Mouse (Mus musculus) stomach, embryonic 16.5 days (tissue): ENCODE results near the gene Fzr1. TPM values are rescaled to one million over a fixed set of nuclear protein-coding genes. Genes with fewer than 3 reads are reported as not detected.

Experiments used
- ATAC-seq: fragments of 200-750 bp; cut with Nextera tagmentation; 2 replicates; pipeline ENCODE4 v1.8.0; 2017; ENCODE audit warnings: moderate number of reproducible peaks, moderate TSS enrichment; ENCODE audit not compliant: insufficient read depth, low FRiP score
- H3K27ac ChIP-seq: fragments of 300-500 bp; sonication (generic); 2 replicates; pipeline ENCODE4 v1.5.1; 2014; ENCODE audit warnings: low read length
- H3K27me3 ChIP-seq: fragments of 300-500 bp; sonication (generic); 2 replicates; pipeline ENCODE4 v1.6.1; 2014; ENCODE audit warnings: low read length, control low read depth, mixed read lengths; ENCODE audit not compliant: control insufficient read depth, insufficient read depth
- H3K36me3 ChIP-seq: fragments of 300-500 bp; sonication (generic); 2 replicates; pipeline ENCODE4 v1.6.1; 2014; ENCODE audit warnings: low read length; ENCODE audit not compliant: control insufficient read depth, insufficient read depth
- H3K4me1 ChIP-seq: fragments of 300-500 bp; sonication (generic); 2 replicates; pipeline ENCODE4 v1.6.1; 2014; ENCODE audit warnings: low read length, control low read depth, mixed read lengths; ENCODE audit not compliant: control insufficient read depth, insufficient read depth
- H3K4me2 ChIP-seq: fragments of 300-500 bp; sonication (generic); 2 replicates; pipeline ENCODE4 v1.6.1; 2014; ENCODE audit warnings: low read depth, low read length, mixed read lengths
- H3K4me3 ChIP-seq: fragments of 300-500 bp; sonication (generic); replicated peaks from 2 replicates; pipeline ENCODE4 v1.5.1; 2014; ENCODE audit warnings: mild to moderate bottlenecking, low read length
- H3K9ac ChIP-seq: fragments of 300-500 bp; sonication (generic); 2 replicates; pipeline ENCODE4 v1.6.1; 2014; ENCODE audit warnings: low read length
- H3K9me3 ChIP-seq: fragments of 300-500 bp; sonication (generic); replicated peaks from 2 replicates; pipeline ENCODE4 v1.6.1; 2016; ENCODE audit warnings: low read length, control low read depth; ENCODE audit not compliant: control insufficient read depth
- WGBS: fragments of 180-500 bp; shearing (Covaris S2); extraction: QIAGEN DNeasy Blood & Tissue Kit; methylation state at CpG from one replicate; pipeline ENCODE4 v1.1.7; 2014; 5-methylcytosine and 5-hydroxymethylcytosine counted together
- polyA plus RNA-seq: library from polyadenylated mRNA; unstranded; fragments of >200 nt; fragmentation: Nextera tagmentation; extraction: Ambion mirVana; gene quantifications from 2 replicates; pipeline ENCODE4 v1.2.1, GENCODE M21; 2015

Fzr1 gene
- polyA plus RNA-seq, 1 experiment from 2014 or later: 79.0 TPM

DNA sequence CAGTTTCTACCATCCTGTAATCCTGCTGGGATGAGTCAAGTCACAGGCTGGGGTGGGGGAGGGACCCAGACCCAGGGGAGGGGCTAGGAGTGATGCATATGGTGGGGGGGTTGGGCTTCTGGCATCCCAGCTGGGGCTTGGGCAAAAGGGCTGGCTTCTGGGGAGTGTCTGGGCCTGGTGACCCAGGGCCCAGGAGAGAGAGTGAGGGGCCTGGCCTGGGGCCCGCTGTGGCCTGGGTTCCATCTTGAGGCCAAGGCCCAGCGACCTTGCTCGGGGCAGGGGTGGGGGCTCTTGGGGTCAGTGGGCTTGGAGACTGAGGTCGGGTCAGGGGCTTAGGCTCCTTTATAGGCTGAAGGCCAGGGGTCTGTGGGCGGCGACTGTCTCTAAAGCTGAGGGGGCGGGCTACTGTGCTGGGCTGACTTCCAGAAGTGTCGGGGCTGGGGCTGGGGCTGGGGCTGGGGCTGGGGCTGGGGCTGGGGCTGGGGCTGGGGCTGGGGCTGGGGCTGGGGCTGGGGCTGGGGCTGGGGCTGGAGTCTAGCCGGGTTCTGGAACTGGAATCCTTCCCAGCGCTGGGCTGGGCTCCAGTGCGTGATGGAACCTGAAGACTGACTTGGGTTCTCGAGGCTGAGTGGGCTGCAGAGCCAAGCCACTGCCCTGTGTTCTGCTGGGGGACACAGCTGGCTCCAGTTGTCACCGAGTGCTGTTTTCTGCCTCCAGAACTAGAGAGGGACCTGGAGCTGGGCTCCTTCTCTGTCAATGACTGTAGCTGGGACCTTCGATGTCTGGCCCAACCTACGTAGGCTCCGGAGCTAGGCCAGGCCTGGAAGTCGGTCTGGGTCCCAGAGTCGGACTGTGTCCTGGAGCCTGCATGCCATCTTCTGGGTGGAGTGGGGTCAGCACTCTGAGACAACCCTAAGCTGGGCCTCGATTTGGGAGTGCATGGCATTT is 42.6 kb downstream of the Fzr1 start:
- H3K9ac ChIP-seq: peak overlapping the region; percentile 56; the same call in 1 of the 2 replicates
- H3K4me3 ChIP-seq: no peak overlapping the region

DNA sequence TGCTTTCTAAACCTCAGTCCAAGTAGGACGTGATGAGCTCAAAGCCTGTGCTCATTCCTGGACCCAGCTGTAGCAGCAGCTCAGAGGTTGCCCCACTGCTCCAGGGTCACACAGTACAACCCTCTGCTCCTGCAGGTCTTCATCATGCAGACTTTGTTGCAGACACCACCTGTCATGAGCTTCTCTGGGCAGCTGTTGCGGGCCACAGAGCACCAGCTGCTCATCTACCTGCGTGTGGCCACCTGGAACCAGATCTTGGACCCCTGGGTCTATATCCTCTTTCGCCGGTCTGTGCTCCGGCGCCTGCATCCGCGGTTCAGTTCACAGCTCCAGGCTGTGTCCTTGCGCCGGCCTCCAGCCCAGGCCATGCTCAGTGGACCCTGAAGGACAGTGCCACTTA is 44.0 kb downstream of the Fzr1 start:
- no peak for ATAC-seq
- H3K4me2 ChIP-seq: no peak overlapping the region
- H3K4me3 ChIP-seq: no peak overlapping the region
- H3K27ac ChIP-seq: peak overlapping the region; percentile 94
- no peaks in the 10 kb centered on the region for H3K9me3 ChIP-seq
- H3K9ac ChIP-seq: peak overlapping the region; percentile 33; the same call in 1 of the 2 replicates
- WGBS: 71% methylated on average over 11 of the region's 11 CpGs
- no peaks in the 10 kb centered on the region for H3K36me3 ChIP-seq
- H3K4me1 ChIP-seq: peaks cover 37% of the 10 kb centered on the region
- H3K27me3 ChIP-seq: no peaks in the 10 kb centered on the region

More for the DNA sequence above, 42.6 kb downstream of the Fzr1 start:
- 41% methylated on average over 17 of the region's 19 CpGs for WGBS
- Histone ChIP-seq H3K4me1 (peaks cover 30% of the 10 kb centered on the region), H3K4me2 (peak overlapping the region; percentile 20), H3K36me3 (no peaks in the 10 kb centered on the region), H3K27me3 (no peaks in the 10 kb centered on the region), H3K27ac (peak overlapping the region; percentile 94), H3K9me3 (no peaks in the 10 kb centered on the region)
- ATAC-seq: peak; percentile 75

DNA sequence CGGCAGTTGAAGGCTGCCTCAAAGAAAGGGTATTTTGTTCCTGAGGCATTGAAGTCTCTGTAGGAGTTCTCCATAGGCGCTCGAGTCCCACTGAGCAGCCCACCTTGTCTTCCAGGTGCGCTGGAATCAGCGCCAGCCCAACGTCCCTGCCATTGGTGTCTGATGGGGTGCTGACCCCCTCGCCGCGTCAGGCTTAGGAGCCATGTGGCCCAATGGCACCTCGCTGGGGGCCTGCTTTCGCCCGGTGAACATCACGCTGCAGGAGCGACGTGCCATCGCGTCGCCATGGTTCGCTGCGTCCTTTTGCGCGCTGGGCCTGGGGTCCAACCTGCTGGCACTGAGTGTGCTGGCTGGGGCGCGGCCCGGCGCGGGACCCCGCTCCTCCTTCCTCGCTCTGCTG is 46.0 kb downstream of the Fzr1 start:
- Histone ChIP-seq H3K4me2 (peak overlapping the region; percentile 8; the same call in 1 of the 2 replicates), H3K9ac (peak overlapping the region; percentile 23; the same call in 1 of the 2 replicates), H3K9me3 (no peaks in the 10 kb centered on the region), H3K27ac (no peak overlapping the region), H3K4me3 (peak overlapping the region; percentile 12), H3K36me3 (no peaks in the 10 kb centered on the region), H3K27me3 (no peaks in the 10 kb centered on the region), H3K4me1 (peaks cover 50% of the 10 kb centered on the region)
- no peak for ATAC-seq
- WGBS: 37% methylated on average over 29 of the region's 29 CpGs

DNA sequence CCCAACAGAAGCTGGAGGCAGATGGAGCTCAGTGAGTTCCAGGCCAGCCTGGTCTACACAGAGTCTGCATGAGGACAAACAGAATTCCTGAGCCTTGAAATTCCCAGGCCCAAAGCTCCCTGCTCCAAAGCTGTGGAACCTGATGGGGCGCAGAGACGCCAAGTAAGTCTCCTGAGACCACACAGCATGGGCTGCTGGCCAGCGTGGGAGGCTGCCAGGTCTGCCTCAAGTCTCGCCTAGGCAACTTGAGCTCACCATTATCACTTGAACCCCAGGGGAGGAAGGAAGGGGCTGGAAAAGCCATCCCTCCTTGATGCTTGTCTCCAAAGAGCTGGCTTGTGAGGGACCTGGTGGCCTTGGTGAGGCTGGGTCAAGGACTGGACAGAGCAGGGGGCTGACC is 48.3 kb downstream of the Fzr1 start:
- peak overlapping the region; percentile 62 for H3K4me2 ChIP-seq
- H3K36me3 ChIP-seq: peaks cover 16% of the 10 kb centered on the region
- no peaks in the 10 kb centered on the region for H3K27me3 ChIP-seq
- peak overlapping the region; percentile 97 for H3K27ac ChIP-seq
- peak overlapping the region; percentile 44 for H3K4me3 ChIP-seq
- ATAC-seq: peak; percentile 0; the same call in 1 of the 2 replicates
- H3K9me3 ChIP-seq: no peaks in the 10 kb centered on the region
- H3K4me1 ChIP-seq: peaks cover 37% of the 10 kb centered on the region
- peak overlapping the region; percentile 71 for H3K9ac ChIP-seq
- WGBS: 49% methylated on average over 4 of the region's 4 CpGs

DNA sequence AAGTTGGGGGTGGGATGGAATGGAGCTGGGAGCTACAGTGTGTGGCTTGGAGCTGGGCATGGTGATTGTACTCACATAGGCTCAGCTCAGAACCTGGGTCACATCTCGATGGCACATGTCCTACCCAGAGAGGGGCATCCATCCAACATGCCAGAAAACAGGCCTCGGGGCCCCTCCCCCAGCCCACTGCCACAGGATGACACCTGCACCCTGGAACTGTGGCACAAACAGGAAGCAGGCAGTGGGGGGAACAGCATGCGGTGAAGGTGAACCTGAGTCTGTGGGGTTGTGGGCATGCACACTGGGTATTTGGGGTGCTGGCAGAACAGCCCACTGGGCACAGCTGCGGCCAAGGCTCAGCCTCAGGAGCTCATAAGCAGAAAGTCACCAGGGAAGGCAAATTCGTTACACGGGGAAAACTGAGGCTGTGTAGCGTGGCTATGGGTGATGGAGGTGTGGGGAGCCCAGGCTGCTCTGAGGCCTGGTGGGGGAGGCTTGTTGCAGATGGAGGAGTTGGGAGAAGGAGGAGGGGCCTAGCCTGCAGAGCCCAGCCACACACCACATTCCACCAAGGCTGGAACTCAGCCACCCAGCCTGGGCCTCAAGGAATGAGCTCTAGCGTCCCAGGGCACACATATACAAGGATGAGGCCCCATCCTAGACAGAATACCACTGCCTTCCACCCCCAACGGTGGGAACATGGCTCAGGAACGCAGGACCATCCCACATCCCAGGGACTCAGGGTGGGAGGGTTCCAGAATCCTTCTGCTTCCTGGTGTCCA is 48.9 kb downstream of the Fzr1 start:
- no peaks in the 10 kb centered on the region for H3K9me3 ChIP-seq
- peak overlapping the region; percentile 62 for H3K4me2 ChIP-seq
- H3K9ac ChIP-seq: peak overlapping the region; percentile 71
- ATAC-seq: peak; percentile 82
- no peaks in the 10 kb centered on the region for H3K27me3 ChIP-seq
- H3K4me3 ChIP-seq: peak overlapping the region; percentile 44
- H3K36me3 ChIP-seq: peaks cover 21% of the 10 kb centered on the region
- peaks cover 30% of the 10 kb centered on the region for H3K4me1 ChIP-seq
- peak overlapping the region; percentile 97 for H3K27ac ChIP-seq
- WGBS: 33% methylated on average over 10 of the region's 10 CpGs

DNA sequence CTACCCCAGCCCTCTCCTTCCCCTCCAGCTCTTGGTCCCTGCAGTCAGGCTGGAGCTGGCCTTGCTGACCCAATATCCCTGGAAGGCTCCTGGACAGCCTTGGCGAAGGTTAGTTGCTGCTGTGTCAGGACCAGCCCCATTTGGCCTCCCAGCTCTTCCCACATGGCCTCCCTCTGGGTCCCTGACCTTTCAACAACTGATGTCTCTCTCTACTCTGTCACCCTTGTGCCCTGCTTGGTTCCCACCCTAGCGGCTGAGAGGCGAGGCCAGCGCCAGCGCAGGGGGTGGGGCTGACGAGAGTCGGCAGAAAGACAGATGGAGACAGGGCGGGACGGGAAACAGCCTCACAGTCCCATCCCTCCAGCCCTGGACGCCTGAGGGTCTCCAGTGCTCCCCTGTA is 49.9 kb downstream of the Fzr1 start, which contains the start of gene Tbxa2r:
Gene Tbxa2r (plus strand): TSS at position 346 of the 400 bp plus-strand sequence.
- WGBS: 9% methylated on average over 10 of the region's 10 CpGs
- peak within 1 kb of the TSS; percentile 44 for H3K4me3 ChIP-seq
- peak; percentile 37; the same call in 1 of the 2 replicates for ATAC-seq

DNA sequence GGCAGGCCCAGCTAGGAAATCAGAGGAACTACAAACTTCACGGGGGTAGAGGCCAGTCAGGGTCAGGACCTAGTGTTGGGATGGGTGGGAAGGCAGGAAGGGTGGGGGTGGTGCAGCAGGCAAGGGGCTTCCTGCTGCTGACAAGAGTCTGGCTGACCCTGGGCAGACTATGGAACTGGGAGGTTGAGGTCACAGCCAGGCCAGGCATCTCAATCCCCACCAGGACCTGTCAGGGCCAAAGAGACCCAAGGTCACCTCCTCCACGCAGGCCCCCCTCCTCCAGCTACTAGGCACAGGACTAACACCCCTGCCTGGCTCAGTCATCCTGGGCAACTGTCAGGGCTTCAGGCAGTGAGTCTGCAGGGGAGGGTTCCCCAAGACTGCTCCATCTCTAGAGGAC is 50.4 kb downstream of the Fzr1 start:
- Histone ChIP-seq H3K36me3 (peaks cover 35% of the 10 kb centered on the region), H3K9me3 (no peaks in the 10 kb centered on the region), H3K9ac (peak overlapping the region; percentile 71), H3K4me3 (no peak overlapping the region), H3K27ac (peak overlapping the region; percentile 97), H3K4me2 (peak overlapping the region; percentile 62; the same call in 1 of the 2 replicates), H3K4me1 (peaks cover 30% of the 10 kb centered on the region), H3K27me3 (no peaks in the 10 kb centered on the region)
- ATAC-seq: no peak
- WGBS: 14% methylated on average over 2 of the region's 2 CpGs

More for the DNA sequence above, 49.9 kb downstream of the Fzr1 start, which contains the start of gene Tbxa2r:
- Histone ChIP-seq H3K9me3 (no peaks in the 10 kb centered on the region), H3K36me3 (peaks cover 30% of the 10 kb centered on the region), H3K9ac (peak within 1 kb of the TSS; percentile 71), H3K4me2 (peak within 1 kb of the TSS; percentile 62), H3K27me3 (no peaks in the 10 kb centered on the region), H3K4me1 (peaks cover 30% of the 10 kb centered on the region), H3K27ac (peak within 1 kb of the TSS; percentile 97)

DNA sequence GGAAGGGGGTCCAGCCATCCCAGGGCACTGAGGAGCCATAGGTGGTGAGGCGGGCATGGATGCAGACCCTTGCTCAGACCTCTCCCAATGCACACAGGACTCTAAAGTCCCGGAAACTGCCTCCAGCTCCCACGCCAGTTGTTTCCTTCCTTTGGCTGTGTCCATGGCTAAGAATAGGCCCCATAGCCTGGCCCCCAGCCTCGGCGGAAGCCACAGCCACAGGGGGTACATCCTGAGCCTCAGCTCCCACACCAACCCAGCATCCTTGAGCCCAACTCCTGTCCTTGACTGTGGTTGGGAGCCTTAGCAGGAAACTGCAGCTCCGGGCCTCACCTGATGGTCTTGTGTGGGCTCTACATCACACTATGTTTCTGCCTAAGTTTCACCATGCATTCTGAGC is 51.5 kb downstream of the Fzr1 start:
- Histone ChIP-seq H3K27me3 (no peaks in the 10 kb centered on the region), H3K4me3 (no peak overlapping the region; the same call in 1 of the 2 replicates), H3K36me3 (peaks cover 42% of the 10 kb centered on the region), H3K4me1 (peaks cover 28% of the 10 kb centered on the region), H3K9ac (no peak overlapping the region), H3K27ac (peak overlapping the region; percentile 42; the same call in 1 of the 2 replicates), H3K4me2 (no peak overlapping the region), H3K9me3 (no peaks in the 10 kb centered on the region)
- ATAC-seq: no peak
- WGBS: 71% methylated on average over 6 of the region's 6 CpGs
